Mouse (Mus musculus) olfactory bulb, adult 2 months (tissue): ENCODE data around the gene Cd79b.

Source experiments
- CTCF ChIP-seq: fragments of 200-500 bp; IDR thresholded peaks from 2 replicates; pipeline ENCODE4 v1.5.1; 2012; ENCODE audit warnings: low read depth, mild to moderate bottlenecking, low read length, moderate library complexity; ENCODE audit not compliant: insufficient read depth
- POLR2A ChIP-seq: fragments of 200-500 bp; IDR thresholded peaks from 2 replicates; pipeline ENCODE4 v1.6.1; 2012; ENCODE audit warnings: mild to moderate bottlenecking, low read depth, low read length, moderate library complexity; ENCODE audit not compliant: insufficient read depth

- TF ChIP-seq CTCF, result no peak
- TF ChIP-seq POLR2A, result no peak
These were observed 9.1 kb downstream of the Cd79b start for GRCm38 (mm10) chr11:106305348-106306064.
